Mouse (Mus musculus): Measurements from ENCODE around the gene Soga3.

The Soga3 gene

GRCm38 (mm10) chr10:29206730-29207129 lies 63.1 kb downstream of the Soga3 start:
- DNase-seq (ENCODE audit: extremely low read depth, low read depth, low spot score): no peak

DNA sequence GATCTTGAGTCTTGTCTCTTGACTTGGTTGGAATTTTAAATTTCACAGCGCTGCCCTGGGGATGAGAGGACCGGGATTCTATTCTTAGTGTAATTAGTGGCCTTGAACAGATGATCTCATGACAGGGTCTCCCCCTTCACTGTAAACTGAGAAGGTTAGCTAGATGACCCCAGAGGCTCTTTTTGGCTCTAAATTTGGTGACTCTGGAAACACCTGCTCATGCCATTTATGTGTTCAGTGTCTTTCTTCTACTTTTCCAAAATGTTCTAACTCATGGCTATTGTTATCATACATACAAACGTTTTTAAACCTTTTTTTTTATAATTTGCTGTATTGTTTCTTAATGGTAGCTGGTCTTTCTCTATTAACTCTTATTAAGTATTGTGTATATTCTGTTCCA lies 65.1 kb downstream of the Soga3 start:
- DNase-seq (ENCODE audit: extremely low read depth, low read depth, low spot score): no peak

DNA sequence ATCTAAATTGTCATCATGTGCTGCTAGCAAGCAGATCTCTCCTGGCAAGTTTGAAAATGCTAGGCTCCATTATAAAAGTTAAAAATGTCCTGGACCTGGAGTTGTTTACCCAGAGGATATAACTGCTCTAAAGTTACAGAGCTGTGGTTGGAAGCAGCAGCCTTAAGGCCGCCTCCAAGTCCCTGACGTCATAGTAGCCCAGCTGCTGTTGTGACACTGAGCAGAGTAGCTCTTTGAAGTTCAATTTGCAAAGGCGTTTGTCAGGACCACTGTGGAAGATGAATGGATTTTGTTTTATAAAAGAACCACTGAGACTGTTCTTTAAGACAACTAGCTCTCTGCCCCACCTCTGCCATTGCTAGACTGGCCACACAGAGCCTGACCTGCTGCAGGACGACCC lies 67.8 kb downstream of the Soga3 start, which contains the start of gene 9330159F19Rik:
Gene 9330159F19Rik (plus strand): TSS at position 154 of the 400 bp plus-strand sequence.
- no peak for DNase-seq (ENCODE audit: extremely low read depth, low read depth, low spot score)

DNA sequence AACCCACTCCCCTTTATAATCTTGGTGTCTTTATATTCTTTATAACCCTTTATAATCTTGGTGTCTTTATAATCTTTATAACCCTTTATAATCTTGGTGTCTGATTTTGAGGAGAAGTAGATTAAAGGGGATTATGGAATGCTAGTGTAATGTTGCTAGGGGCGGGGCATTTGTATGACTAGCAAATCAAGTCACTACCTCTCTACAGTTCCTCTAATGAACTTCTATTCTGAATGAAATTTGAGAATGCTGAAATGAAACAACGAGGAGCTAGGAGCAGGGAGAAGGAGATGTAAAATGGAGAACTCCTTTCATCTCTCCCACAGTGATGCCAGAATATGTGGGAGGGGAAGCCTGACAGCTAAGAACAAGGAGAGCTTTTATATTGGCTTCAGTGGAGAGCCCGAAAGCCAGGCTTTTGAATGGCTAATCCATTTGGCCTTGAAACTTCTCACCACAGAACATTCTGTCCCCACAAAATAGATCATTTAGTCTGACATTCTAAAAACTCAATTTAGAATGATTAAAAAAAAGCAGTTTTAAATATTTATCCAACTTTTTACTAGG lies 70.0 kb downstream of the Soga3 start:
- DNase-seq (ENCODE audit: extremely low read depth, low read depth, low spot score): peak; percentile 74

DNA sequence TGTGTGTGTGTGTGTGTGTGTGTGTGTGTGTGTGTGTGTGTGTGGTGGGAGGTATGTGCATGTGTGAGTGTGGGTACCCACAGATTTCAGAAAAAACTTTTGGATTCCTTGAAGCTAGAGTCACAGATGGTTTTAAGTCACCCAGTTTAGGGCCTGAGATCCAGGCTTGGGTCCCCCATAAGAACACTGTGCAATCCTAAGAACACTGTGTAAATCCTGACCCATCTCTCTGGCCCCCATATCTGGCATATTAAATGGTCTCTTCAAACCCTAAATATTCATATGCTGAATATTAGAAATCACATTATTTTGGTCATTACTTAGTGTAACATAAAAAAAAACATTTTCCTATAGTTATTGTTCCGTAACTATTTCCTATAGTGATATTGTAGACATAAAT lies 73.3 kb downstream of the Soga3 start:
- no peak for DNase-seq (ENCODE audit: extremely low read depth, low read depth, low spot score)

DNA sequence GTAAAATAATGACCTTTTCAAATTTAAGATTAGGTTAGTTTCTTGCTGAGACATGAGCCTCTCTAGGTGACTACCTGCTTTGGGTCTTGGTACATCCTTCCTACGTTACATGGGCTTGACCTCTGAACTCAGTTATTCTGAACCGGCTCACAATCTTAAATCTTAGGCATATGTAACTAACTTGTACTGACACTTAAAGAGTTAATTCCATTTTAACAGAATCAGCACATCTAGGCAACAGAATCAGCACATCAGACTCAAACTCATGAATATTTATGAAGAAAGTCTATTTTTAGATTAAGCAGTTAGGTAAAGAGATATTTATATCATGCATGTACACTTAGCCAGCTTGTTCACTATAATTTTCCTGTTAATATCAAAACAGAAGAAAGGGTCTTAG lies 73.8 kb downstream of the Soga3 start:
- no peak for DNase-seq (ENCODE audit: extremely low read depth, low read depth, low spot score)

DNA sequence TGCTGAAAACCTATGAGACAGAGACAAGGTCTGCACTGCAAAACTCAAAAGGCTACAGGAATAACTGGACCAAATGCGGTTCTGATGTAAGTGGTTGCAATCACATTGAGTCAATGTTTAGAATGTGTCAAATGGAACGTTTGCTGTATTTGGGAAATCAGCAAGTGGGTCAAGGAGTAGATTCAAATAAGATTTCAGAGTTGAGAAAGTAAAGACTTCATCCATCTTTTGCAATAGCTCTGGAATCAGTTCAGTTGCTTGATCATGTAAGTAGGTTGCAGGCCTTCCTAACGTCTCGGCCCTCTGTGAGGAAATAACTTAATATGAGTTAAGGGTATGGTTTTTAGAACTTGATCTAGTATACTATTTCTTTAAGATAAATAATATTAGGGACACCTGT lies 81.7 kb downstream of the Soga3 start:
- peak; percentile 85 for DNase-seq (ENCODE audit: extremely low read depth, low read depth, low spot score)

GRCm38 (mm10) chr10:29231208-29231607 lies 87.6 kb downstream of the Soga3 start:
- no peak for DNase-seq (ENCODE audit: extremely low read depth, low read depth, low spot score)
